23 mouse cellular contexts compared by ENCODE assay signal in the genomic region with DNA sequence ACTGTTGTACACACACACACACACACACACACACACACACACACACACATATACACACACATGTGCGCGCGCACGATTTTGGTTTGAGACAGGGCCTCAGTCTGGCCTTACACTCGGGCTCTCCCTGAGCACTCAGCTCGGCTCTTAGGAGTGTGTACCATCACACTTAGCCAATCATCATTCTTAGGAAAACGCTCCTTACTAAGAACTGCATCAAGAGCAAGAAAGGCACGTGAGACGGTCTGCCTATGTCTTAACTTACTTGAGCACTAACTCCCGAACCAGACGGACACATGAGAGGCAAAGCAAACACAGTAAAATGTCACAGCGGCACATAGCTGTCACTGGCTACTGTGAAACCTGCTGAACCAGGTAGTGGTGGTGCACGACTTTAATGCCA. TPM values are rescaled to one million over a fixed set of nuclear protein-coding genes. Genes with fewer than 3 reads are reported as not detected.
A peak's percentile ranks its signal among the peaks of the same experiment; 100 is the strongest.
DNase-seq lines count a peak whose midpoint lies in the region; ATAC-seq and TF ChIP-seq lines count a peak whose summit lies in the region.
"Had no signal": no experiment of that assay in that cellular context is flagged by ENCODE, and none has a peak within 500 bp of the region (broad histone marks: within the 10 kb centered on the region; RNA-seq: fewer than 3 reads in every experiment).

No protein-coding gene starts in this region.

- peak; percentile 23 for DNase-seq in lung, embryonic 14.5 days
- DNase-seq in lung, adult 2 months, result no peak
- DNase-seq in lung, postnatal 10 days, result no peak
- DNase-seq in lung, postnatal 25 days (ENCODE audit: low spot score), result peak; percentile 42
- DNase-seq in thymus, postnatal 0 days (ENCODE audit: low spot score), result no peak
- no peak for DNase-seq in hindbrain, postnatal 0 days (ENCODE audit: low spot score)
- DNase-seq: adrenal gland, adult 2 months; adrenal gland, postnatal 10 days; adrenal gland, postnatal 25 days; cerebellum, adult 11 months; cerebellum, adult 18-20 months; cerebellum, adult 8-10 months; cerebellum, adult 9-11 months; cerebellum, postnatal 14 days; cerebellum, postnatal 36 days; embryo, embryonic 11 days had no signal

- peaks cover 46% of the 10 kb centered on the region for H3K36me3 ChIP-seq in lung, embryonic 14.5 days (ENCODE audit: insufficient read depth)
- H3K36me3 ChIP-seq in lung, embryonic 16.5 days (ENCODE audit: control insufficient read depth, insufficient read depth, low read length), result peaks cover 19% of the 10 kb centered on the region
- H3K36me3 ChIP-seq in hindbrain, postnatal 0 days (ENCODE audit: insufficient read depth, low read length), result peaks cover 19% of the 10 kb centered on the region; the same call in 1 of the 2 replicates

- H3K4me3 ChIP-seq in lung, embryonic 14.5 days (ENCODE audit: low read depth, low read length), result no peak overlapping the region
- no peak overlapping the region for H3K4me3 ChIP-seq in lung, adult 2 months (replicated peaks; ENCODE audit: extremely low read depth, low read depth, low read length)
- no peak overlapping the region for H3K4me3 ChIP-seq in lung, embryonic 16.5 days (ENCODE audit: low read length)
- no peak overlapping the region for H3K4me3 ChIP-seq in hindbrain, postnatal 0 days (ENCODE audit: low read length)
- H3K4me3 ChIP-seq: embryonic facial prominence, embryonic 13.5 days; embryonic facial prominence, embryonic 15.5 days; erythroblast, embryonic 14.5 days; forebrain, embryonic 10.5 days; forebrain, embryonic 12.5 days; forebrain, embryonic 15.5 days had no signal

- no peak for TF ChIP-seq CTCF in lung, embryonic 14.5 days (IDR thresholded peaks at IDR 0.05; ENCODE audit: low read depth)
- no peak for TF ChIP-seq CTCF in lung, adult 2 months (IDR thresholded peaks at IDR 0.05; ENCODE audit: insufficient read depth, low read length)
- TF ChIP-seq CTCF in hindbrain, postnatal 0 days (IDR thresholded peaks at IDR 0.05; ENCODE audit: low read depth), result no peak

- H3K27ac ChIP-seq in lung, embryonic 14.5 days (ENCODE audit: low read depth), result no peak overlapping the region
- H3K27ac ChIP-seq in lung, embryonic 16.5 days (ENCODE audit: low read length), result peak overlapping the region; percentile 49; the same call in 1 of the 2 replicates
- no peak overlapping the region for H3K27ac ChIP-seq in hindbrain, postnatal 0 days
- H3K27ac ChIP-seq: embryonic facial prominence, embryonic 13.5 days; embryonic facial prominence, embryonic 15.5 days; forebrain, embryonic 10.5 days; forebrain, embryonic 12.5 days; forebrain, embryonic 15.5 days had no signal

- no peak overlapping the region for H3K4me2 ChIP-seq in lung, embryonic 14.5 days
- H3K4me2 ChIP-seq in lung, embryonic 16.5 days (ENCODE audit: low read depth, low read length), result no peak overlapping the region
- no peak overlapping the region for H3K4me2 ChIP-seq in hindbrain, postnatal 0 days (ENCODE audit: low read depth, low read length)
- H3K4me2 ChIP-seq: embryonic facial prominence, embryonic 13.5 days; embryonic facial prominence, embryonic 15.5 days; forebrain, embryonic 12.5 days; forebrain, embryonic 15.5 days had no signal

- no peak; the same call in 1 of the 2 replicates for ATAC-seq in lung, embryonic 14.5 days (ENCODE audit: insufficient read depth)
- ATAC-seq in lung, embryonic 16.5 days (ENCODE audit: low read depth), result peak; percentile 90
- ATAC-seq in hindbrain, postnatal 0 days, result no peak
- ATAC-seq: forebrain, embryonic 15.5 days had no signal

- no peaks in the 10 kb centered on the region for H3K9me3 ChIP-seq in lung, embryonic 14.5 days (ENCODE audit: low read depth, low read length)
- no peaks in the 10 kb centered on the region for H3K9me3 ChIP-seq in lung, embryonic 16.5 days (ENCODE audit: control insufficient read depth, low read length)
- H3K9me3 ChIP-seq in hindbrain, postnatal 0 days (ENCODE audit: low read length), result no peaks in the 10 kb centered on the region
- H3K9me3 ChIP-seq: embryonic facial prominence, embryonic 13.5 days; embryonic facial prominence, embryonic 15.5 days; forebrain, embryonic 10.5 days; forebrain, embryonic 12.5 days; forebrain, embryonic 15.5 days had no signal

- H3K9ac ChIP-seq in lung, embryonic 14.5 days, result no peak overlapping the region
- no peak overlapping the region for H3K9ac ChIP-seq in lung, embryonic 16.5 days (ENCODE audit: low read length)
- no peak overlapping the region for H3K9ac ChIP-seq in hindbrain, postnatal 0 days (replicated peaks; ENCODE audit: low read length)
- H3K9ac ChIP-seq: embryonic facial prominence, embryonic 13.5 days; embryonic facial prominence, embryonic 15.5 days; forebrain, embryonic 12.5 days; forebrain, embryonic 15.5 days had no signal

- no peak for TF ChIP-seq POLR2A in lung, adult 2 months (IDR thresholded peaks at IDR 0.05; ENCODE audit: borderline replicate concordance, extremely low read depth, low read depth, low read length)

- H3K4me1 ChIP-seq in lung, embryonic 14.5 days (ENCODE audit: insufficient read depth), result no peaks in the 10 kb centered on the region; the same call in 1 of the 2 replicates
- no peaks in the 10 kb centered on the region for H3K4me1 ChIP-seq in lung, adult 2 months (ENCODE audit: control insufficient read depth, insufficient read depth, low read length)
- 0 out of 2 replicates have a peak, but pooled peaks cover 10% of the 10 kb centered on the region for H3K4me1 ChIP-seq in lung, embryonic 16.5 days (replicated peaks; ENCODE audit: control insufficient read depth, insufficient read depth, low read length)
- no peaks in the 10 kb centered on the region for H3K4me1 ChIP-seq in hindbrain, postnatal 0 days (ENCODE audit: insufficient read depth, low read length)
- H3K4me1 ChIP-seq: forebrain, embryonic 10.5 days; forebrain, embryonic 12.5 days; forebrain, embryonic 15.5 days had no signal

- WGBS in lung, embryonic 14.5 days, result 69% methylated on average over 13 of the region's 13 CpGs
- 73% methylated on average over 13 of the region's 13 CpGs for WGBS in lung, adult 2 months
- WGBS in lung, embryonic 16.5 days, result 52% methylated on average over 13 of the region's 13 CpGs
- 93% methylated on average over 13 of the region's 13 CpGs for WGBS in hindbrain, postnatal 0 days

- no peaks in the 10 kb centered on the region for H3K27me3 ChIP-seq in lung, embryonic 14.5 days (ENCODE audit: insufficient read depth, low read length)
- no peaks in the 10 kb centered on the region for H3K27me3 ChIP-seq in lung, embryonic 16.5 days (ENCODE audit: control insufficient read depth, insufficient read depth, low read depth, low read length)
- no peaks in the 10 kb centered on the region for H3K27me3 ChIP-seq in hindbrain, postnatal 0 days (ENCODE audit: insufficient read depth, low read length)
- H3K27me3 ChIP-seq: embryonic facial prominence, embryonic 13.5 days; embryonic facial prominence, embryonic 15.5 days; forebrain, embryonic 12.5 days; forebrain, embryonic 15.5 days had no signal

RNA-seq across cellular contexts. Expression of a gene that starts 17.1 kb away (rescaled TPM):
- 9.6 and 10.8 TPM in 2 replicates for polyA plus RNA-seq in lung, embryonic 14.5 days (2014; fragmentation: Nextera tagmentation; extraction: Ambion mirVana)
- 13.4 and 16.4 TPM in 2 replicates for polyA plus RNA-seq in lung, adult 2 months (2012; rRNA removed)
- polyA plus RNA-seq in lung, embryonic 16.5 days (2015; fragmentation: Nextera tagmentation; extraction: Ambion mirVana), result 8.0 and 9.3 TPM in 2 replicates
- polyA plus RNA-seq in thymus, postnatal 0 days (2015; fragmentation: Nextera tagmentation; extraction: Ambion mirVana), result 3.3 and 3.7 TPM in 2 replicates
- total RNA-seq in hindbrain, postnatal 0 days (2014; rRNA removed), result 20.6 and 32.9 TPM in 2 replicates
- polyA plus RNA-seq in hindbrain, postnatal 0 days (2015; fragmentation: Nextera tagmentation; extraction: Ambion mirVana), result 2.8 and 3.1 TPM in 2 replicates

RNA-seq across cellular contexts. Expression of a gene that starts 42.7 kb away (rescaled TPM):
- polyA plus RNA-seq in lung, embryonic 14.5 days (2014; fragmentation: Nextera tagmentation; extraction: Ambion mirVana), result 5.0 and 6.1 TPM in 2 replicates
- polyA plus RNA-seq in lung, adult 2 months (2012; rRNA removed), result 4.7 and 5.9 TPM in 2 replicates
- 5.2 and 5.3 TPM in 2 replicates for polyA plus RNA-seq in lung, embryonic 16.5 days (2015; fragmentation: Nextera tagmentation; extraction: Ambion mirVana)
- polyA plus RNA-seq in thymus, postnatal 0 days (2015; fragmentation: Nextera tagmentation; extraction: Ambion mirVana), result 3.9 and 5.5 TPM in 2 replicates
- total RNA-seq in hindbrain, postnatal 0 days (2014; rRNA removed), result 69.9 and 75.5 TPM in 2 replicates
- polyA plus RNA-seq in hindbrain, postnatal 0 days (2015; fragmentation: Nextera tagmentation; extraction: Ambion mirVana), result 18.8 and 20.7 TPM in 2 replicates
- polyA plus RNA-seq: erythroblast, embryonic 14.5 days had no signal

RNA-seq across cellular contexts. Expression of a gene that starts 54.3 kb away (rescaled TPM):
- 16.4 and 17.2 TPM in 2 replicates for polyA plus RNA-seq in lung, embryonic 14.5 days (2014; fragmentation: Nextera tagmentation; extraction: Ambion mirVana)
- polyA plus RNA-seq in lung, adult 2 months (2012; rRNA removed), result 6.8 and 9.9 TPM in 2 replicates
- 17.8 TPM in 2 replicates for polyA plus RNA-seq in lung, embryonic 16.5 days (2015; fragmentation: Nextera tagmentation; extraction: Ambion mirVana)
- 16.7 and 17.5 TPM in 2 replicates for polyA plus RNA-seq in thymus, postnatal 0 days (2015; fragmentation: Nextera tagmentation; extraction: Ambion mirVana)
- 19.3 and 23.0 TPM in 2 replicates for total RNA-seq in hindbrain, postnatal 0 days (2014; rRNA removed)
- 19.6 and 20.5 TPM in 2 replicates for polyA plus RNA-seq in hindbrain, postnatal 0 days (2015; fragmentation: Nextera tagmentation; extraction: Ambion mirVana)

Comparison
In these comparisons a context has a peak if more than half of its experiments do, and no peak if none do; other contexts are left out.
1. DNase-seq: peak in lung, embryonic 14.5 days (single experiment) and lung, postnatal 25 days (single experiment); none in lung, adult 2 months (single experiment), lung, postnatal 10 days (single experiment), thymus, postnatal 0 days (single experiment) and hindbrain, postnatal 0 days (single experiment).